Mouse (Mus musculus) kidney, embryonic 16.5 days (tissue): ENCODE data around the gene Maco1. TPM values are rescaled to one million over a fixed set of nuclear protein-coding genes. Genes with fewer than 3 reads are reported as not detected.

ENCODE experiments used
- ATAC-seq: fragments of 200-750 bp; cut with Nextera tagmentation; 2 replicates; pipeline ENCODE4 v1.8.0; 2017; ENCODE audit warnings: moderate TSS enrichment; ENCODE audit not compliant: low FRiP score, low TSS enrichment
- H3K27ac ChIP-seq: fragments of 300-500 bp; sonication (generic); 2 replicates; pipeline ENCODE4 v1.5.1; 2014; ENCODE audit warnings: low read length
- H3K27me3 ChIP-seq: fragments of 300-500 bp; sonication (generic); 2 replicates; pipeline ENCODE4 v1.6.1; 2014; ENCODE audit warnings: low read length, control low read depth, mixed read lengths; ENCODE audit not compliant: insufficient read depth
- H3K36me3 ChIP-seq: fragments of 300-500 bp; sonication (generic); 2 replicates; pipeline ENCODE4 v1.6.1; 2014; ENCODE audit warnings: low read length, control low read depth, mixed read lengths; ENCODE audit not compliant: insufficient read depth
- H3K4me1 ChIP-seq: fragments of 300-500 bp; sonication (generic); 2 replicates; pipeline ENCODE4 v1.6.1; 2014; ENCODE audit warnings: low read length, control low read depth, mixed read lengths; ENCODE audit not compliant: insufficient read depth
- H3K4me2 ChIP-seq: fragments of 300-500 bp; sonication (generic); replicated peaks from 2 replicates; pipeline ENCODE4 v1.6.1; 2014; ENCODE audit warnings: low read depth, low read length
- H3K4me3 ChIP-seq: fragments of 300-500 bp; sonication (generic); 2 replicates; pipeline ENCODE4 v1.5.1; 2014; ENCODE audit warnings: mild to moderate bottlenecking, low read length
- H3K9ac ChIP-seq: fragments of 300-500 bp; sonication (generic); replicated peaks from 2 replicates; pipeline ENCODE4 v1.6.1; 2014; ENCODE audit warnings: low read length
- H3K9me3 ChIP-seq: fragments of 300-500 bp; sonication (generic); 2 replicates; pipeline ENCODE4 v1.6.1; 2016; ENCODE audit warnings: low read length, control low read depth
- whole genome bisulfite sequencing: fragments of 180-500 bp; shearing (Covaris S2); extraction: QIAGEN DNeasy Blood & Tissue Kit; methylation state at CpG from one replicate; pipeline ENCODE4 v1.1.7; 2014; 5-methylcytosine and 5-hydroxymethylcytosine counted together
- polyA plus RNA-seq: library from polyadenylated mRNA; unstranded; fragments of >200 nt; fragmentation: Nextera tagmentation; extraction: Ambion mirVana; gene quantifications from 2 replicates; pipeline ENCODE4 v1.2.1, GENCODE M21; 2015

The Maco1 gene
- polyA plus RNA-seq, 1 experiment from 2014 or later = 33.1 TPM

GRCm38 (mm10) chr4:134793213-134793956 is 59.8 kb downstream of the Maco1 start:
- Histone ChIP-seq H3K4me3 (no peak overlapping the region), H3K4me1 (peaks cover 9% of the 10 kb centered on the region; the same call in 1 of the 2 replicates), H3K36me3 (no peaks in the 10 kb centered on the region), H3K27me3 (no peaks in the 10 kb centered on the region), H3K4me2 (no peak overlapping the region), H3K27ac (no peak overlapping the region), H3K9ac (no peak overlapping the region), H3K9me3 (no peaks in the 10 kb centered on the region)
- 46% methylated on average over 10 of the region's 10 CpGs for whole genome bisulfite sequencing
- ATAC-seq = no peak

DNA sequence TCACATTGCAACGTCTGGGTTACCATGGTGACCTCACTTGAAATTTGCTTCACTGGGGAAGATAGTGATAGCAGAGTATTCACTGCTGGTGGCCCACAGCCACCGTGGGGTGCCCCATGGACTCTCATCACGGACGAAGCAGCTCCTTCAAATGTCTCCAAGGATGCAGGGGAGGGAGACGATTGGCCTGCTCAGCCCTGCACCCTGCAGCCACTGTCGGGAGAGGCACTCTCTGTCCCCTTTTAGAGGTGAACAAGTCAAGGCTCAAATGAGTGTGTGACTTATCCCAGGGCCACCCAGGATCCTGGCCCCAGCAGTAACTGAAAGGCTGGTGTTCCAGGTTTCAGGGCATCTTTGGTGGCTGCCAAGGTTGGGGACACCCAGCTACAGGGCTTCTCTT is 61.4 kb downstream of the Maco1 start:
- Histone ChIP-seq H3K4me1 (peaks cover 8% of the 10 kb centered on the region; the same call in 1 of the 2 replicates), H3K4me2 (no peak overlapping the region), H3K4me3 (no peak overlapping the region), H3K27me3 (no peaks in the 10 kb centered on the region), H3K36me3 (no peaks in the 10 kb centered on the region), H3K9ac (no peak overlapping the region), H3K9me3 (no peaks in the 10 kb centered on the region), H3K27ac (no peak overlapping the region)
- no peak for ATAC-seq
- 74% methylated on average over 6 of the region's 6 CpGs for WGBS

GRCm38 (mm10) chr4:134786946-134787345 is 66.2 kb downstream of the Maco1 start:
- Histone ChIP-seq H3K9ac (no peak overlapping the region), H3K36me3 (no peaks in the 10 kb centered on the region), H3K4me1 (no peaks in the 10 kb centered on the region), H3K4me3 (no peak overlapping the region), H3K27me3 (no peaks in the 10 kb centered on the region), H3K9me3 (no peaks in the 10 kb centered on the region), H3K4me2 (no peak overlapping the region), H3K27ac (no peak overlapping the region)
- ATAC-seq = no peak
- WGBS = 38% methylated on average over 10 of the region's 10 CpGs

DNA sequence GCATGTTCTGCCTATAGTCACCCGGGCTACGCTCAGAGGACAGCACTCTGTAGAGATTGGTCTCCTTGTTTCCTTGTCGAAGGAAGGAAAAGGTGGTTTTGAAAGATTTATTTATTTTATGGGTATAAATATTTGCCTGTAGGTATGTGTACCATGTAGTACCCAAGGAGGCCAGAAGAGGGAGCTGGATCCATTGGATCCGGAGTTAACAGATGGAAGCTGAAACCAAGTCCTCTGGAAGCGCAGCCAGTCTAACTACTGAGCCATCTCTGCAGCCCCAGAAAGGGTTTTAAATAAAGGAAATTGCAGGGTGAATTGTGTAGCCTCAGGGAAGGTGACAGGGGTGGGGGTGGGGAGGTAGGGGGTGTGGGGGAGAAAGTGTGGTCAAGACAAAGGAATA is 68.4 kb downstream of the Maco1 start:
- ATAC-seq = no peak
- Histone ChIP-seq H3K9me3 (no peaks in the 10 kb centered on the region), H3K36me3 (no peaks in the 10 kb centered on the region), H3K4me2 (no peak overlapping the region), H3K4me3 (no peak overlapping the region), H3K27ac (no peak overlapping the region), H3K9ac (no peak overlapping the region), H3K4me1 (no peaks in the 10 kb centered on the region; the same call in 1 of the 2 replicates), H3K27me3 (no peaks in the 10 kb centered on the region)
- WGBS = 57% methylated on average over 5 of the region's 5 CpGs

DNA sequence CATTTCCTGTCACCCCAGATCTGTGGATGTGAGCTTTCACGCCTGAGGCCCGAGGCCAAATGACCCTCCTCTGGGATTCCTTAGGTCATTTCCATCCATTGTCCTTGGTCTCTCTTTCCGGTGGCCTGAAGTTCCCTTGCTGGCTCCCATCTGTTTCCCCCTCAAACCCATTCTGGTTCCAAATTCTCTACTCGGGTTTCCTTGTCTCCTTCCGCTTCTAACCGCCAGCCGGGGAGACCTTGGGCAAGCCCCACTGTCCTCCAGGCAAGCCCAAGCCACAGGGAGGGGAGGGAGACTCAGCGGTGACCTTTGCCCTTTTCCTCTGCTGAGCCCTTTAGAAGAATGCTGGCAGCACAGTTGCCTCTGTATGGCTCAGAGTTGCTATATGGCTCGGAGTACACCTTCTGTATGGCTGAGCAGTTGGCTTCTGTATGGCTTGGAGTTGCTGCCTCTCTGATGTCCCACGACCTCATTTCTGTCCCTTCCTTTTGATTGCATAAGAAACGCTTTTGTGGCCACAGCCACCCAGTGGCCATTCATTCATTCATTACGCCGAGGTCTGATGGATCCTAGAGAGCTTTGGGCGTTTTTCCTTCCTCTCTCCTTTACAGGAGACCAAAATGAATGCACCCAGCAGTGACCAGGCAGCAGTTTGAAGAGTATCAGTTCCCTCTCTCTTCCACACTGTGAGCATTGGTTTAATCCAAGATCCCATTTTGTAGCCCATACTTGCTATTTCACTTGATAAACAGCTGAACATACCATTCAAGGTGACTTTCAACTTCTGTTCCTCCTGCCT is 73.8 kb downstream of the Maco1 start:
- no peak overlapping the region for H3K27ac ChIP-seq

GRCm38 (mm10) chr4:134776246-134776645 is 76.9 kb downstream of the Maco1 start:
- Histone ChIP-seq H3K36me3 (no peaks in the 10 kb centered on the region), H3K27ac (no peak overlapping the region)
- no peak for ATAC-seq

More for the DNA sequence above, 73.8 kb downstream of the Maco1 start:
- Histone ChIP-seq H3K27me3 (no peaks in the 10 kb centered on the region), H3K4me1 (peaks cover 9% of the 10 kb centered on the region; the same call in 1 of the 2 replicates), H3K4me3 (no peak overlapping the region), H3K4me2 (no peak overlapping the region), H3K9ac (no peak overlapping the region), H3K9me3 (no peaks in the 10 kb centered on the region), H3K36me3 (no peaks in the 10 kb centered on the region)
- peak; percentile 46; the same call in 1 of the 2 replicates for ATAC-seq
- 36% methylated on average over 14 of the region's 14 CpGs for WGBS

DNA sequence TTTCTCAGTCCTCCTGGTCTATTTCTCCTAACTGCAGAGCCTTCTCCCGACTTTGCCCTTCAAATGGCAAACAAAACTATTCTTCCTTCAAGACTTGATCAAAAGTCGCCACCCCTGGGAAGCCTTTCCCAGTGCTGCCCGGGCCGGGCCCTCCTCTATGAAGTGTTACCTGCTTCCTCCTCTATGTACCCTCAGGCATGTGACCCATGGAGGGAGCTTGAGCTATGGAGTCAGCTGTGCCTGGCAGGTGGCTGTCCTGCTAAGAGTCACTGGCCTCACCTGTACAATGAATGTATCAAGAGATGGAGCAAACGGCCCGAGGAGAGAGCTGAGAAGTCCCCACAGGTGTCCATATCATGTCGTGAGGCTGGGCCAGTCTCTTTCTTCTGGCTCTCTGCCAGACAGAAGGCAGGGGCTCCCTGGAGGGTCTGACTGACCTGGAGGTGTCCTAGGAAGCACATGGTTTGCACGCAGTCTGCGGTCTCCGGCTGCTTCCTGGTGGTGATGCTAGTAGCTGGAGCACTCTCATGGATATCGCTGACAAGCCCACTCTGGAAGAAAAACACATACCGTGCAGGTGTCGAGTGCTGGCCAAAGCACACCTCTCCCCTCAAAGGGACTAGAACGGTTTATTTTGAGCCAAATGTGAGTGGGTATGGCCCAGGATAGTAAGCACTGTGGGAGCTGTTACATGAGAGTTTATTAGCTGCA is 77.8 kb downstream of the Maco1 start:
- ATAC-seq = peak; percentile 41; the same call in 1 of the 2 replicates
- 0 out of 2 replicates have a peak overlapping the region, but pooled peaks have one; percentile 15 for H3K9ac ChIP-seq
- no peaks in the 10 kb centered on the region for H3K27me3 ChIP-seq
- 0 out of 2 replicates have a peak overlapping the region, but pooled peaks have one; percentile 10 for H3K27ac ChIP-seq
- H3K4me3 ChIP-seq = no peak overlapping the region
- no peaks in the 10 kb centered on the region for H3K36me3 ChIP-seq
- H3K4me2 ChIP-seq = no peak overlapping the region
- 40% methylated on average over 14 of the region's 14 CpGs for WGBS
- H3K4me1 ChIP-seq = peaks cover 14% of the 10 kb centered on the region; the same call in 1 of the 2 replicates
- H3K9me3 ChIP-seq = no peaks in the 10 kb centered on the region

More at GRCm38 (mm10) chr4:134776246-134776645, 76.9 kb downstream of the Maco1 start:
- Histone ChIP-seq H3K4me1 (peaks cover 14% of the 10 kb centered on the region; the same call in 1 of the 2 replicates), H3K4me3 (no peak overlapping the region), H3K9me3 (no peaks in the 10 kb centered on the region), H3K4me2 (no peak overlapping the region), H3K27me3 (no peaks in the 10 kb centered on the region), H3K9ac (no peak overlapping the region)
- WGBS = 37% methylated on average over 7 of the region's 7 CpGs

DNA sequence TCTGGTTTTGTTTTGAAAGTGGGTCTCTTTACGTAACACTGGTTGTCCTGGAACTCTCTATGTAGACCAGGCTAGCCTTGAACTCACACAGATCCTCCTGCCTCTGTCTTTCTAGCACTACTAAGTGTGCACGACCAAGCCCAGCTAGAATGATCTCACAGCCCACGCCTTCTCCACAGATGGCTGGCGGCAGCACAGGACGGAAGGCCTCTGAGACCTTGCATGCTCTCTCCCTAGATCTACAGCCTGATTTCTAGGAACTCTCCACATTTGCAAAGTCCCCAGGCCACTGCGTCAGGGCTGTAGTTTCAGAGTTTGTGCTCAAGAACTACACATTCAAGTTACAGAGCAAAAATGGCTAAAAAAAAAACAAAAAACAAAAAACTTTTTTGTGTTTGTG is 79.0 kb downstream of the Maco1 start:
- no peaks in the 10 kb centered on the region for H3K9me3 ChIP-seq
- no peak overlapping the region for H3K4me2 ChIP-seq
- no peaks in the 10 kb centered on the region for H3K36me3 ChIP-seq
- H3K27ac ChIP-seq = no peak overlapping the region
- WGBS = 70% methylated on average over 6 of the region's 6 CpGs
- no peak for ATAC-seq
- no peak overlapping the region for H3K9ac ChIP-seq
- no peak overlapping the region for H3K4me3 ChIP-seq
- H3K4me1 ChIP-seq = peaks cover 14% of the 10 kb centered on the region
- no peaks in the 10 kb centered on the region for H3K27me3 ChIP-seq

- ATAC-seq = no peak
- peaks cover 21% of the 10 kb centered on the region for H3K4me1 ChIP-seq
- WGBS = 48% methylated on average over 4 of the region's 4 CpGs
- no peaks in the 10 kb centered on the region for H3K27me3 ChIP-seq
- H3K36me3 ChIP-seq = no peaks in the 10 kb centered on the region
- H3K9ac ChIP-seq = no peak overlapping the region
- no peak overlapping the region for H3K4me3 ChIP-seq
- H3K9me3 ChIP-seq = no peaks in the 10 kb centered on the region
- H3K27ac ChIP-seq = no peak overlapping the region
- H3K4me2 ChIP-seq = no peak overlapping the region
These were observed 80.1 kb downstream of the Maco1 start for GRCm38 (mm10) chr4:134772805-134773674.
